Mouse (Mus musculus): Measurements from ENCODE around the gene Klf7. TPM values are rescaled to one million over a fixed set of nuclear protein-coding genes. Genes with fewer than 3 reads are reported as not detected.

The Klf7 gene
- polyA plus RNA-seq, 2 experiments, result 1.4 to 3.6 TPM

- no peak overlapping the region for H3K27ac ChIP-seq
- TF ChIP-seq CTCF (IDR thresholded peaks at IDR 0.05; ENCODE audit: low read depth) (no peak), EP300 (IDR thresholded peaks at IDR 0.05; ENCODE audit: low read depth) (no peak)
- ATAC-seq (ENCODE audit: insufficient read depth), result no peak
These were observed 114.1 kb downstream of the Klf7 start for GRCm38 (mm10) chr1:64008031-64008430.

GRCm38 (mm10) chr1:64005194-64005593 is 116.9 kb downstream of the Klf7 start:
- H3K4me2 ChIP-seq (ENCODE audit: low read depth), result no peak overlapping the region
- no peak for DNase-seq (ENCODE audit: low read depth in 3 of 3, low spot score in 3 of 3)
- H3K4me3 ChIP-seq (ENCODE audit: insufficient read depth in 1 of 2, low read depth in 2 of 2, low read length in 2 of 2), result no peak overlapping the region
- H3K27me3 ChIP-seq (ENCODE audit: control insufficient read depth, insufficient read depth, low read length), result no peaks in the 10 kb centered on the region
- H3K27ac ChIP-seq, result no peak overlapping the region
- H3K36me3 ChIP-seq (replicated peaks; ENCODE audit: control insufficient read depth, insufficient read depth, low read depth), result no peaks in the 10 kb centered on the region
- no peak overlapping the region for H3K9ac ChIP-seq (replicated peaks)
- no peaks in the 10 kb centered on the region for H3K9me3 ChIP-seq (ENCODE audit: control insufficient read depth, low read length)
- ATAC-seq (ENCODE audit: insufficient read depth), result no peak
- H3K4me1 ChIP-seq (replicated peaks; ENCODE audit: control insufficient read depth in 2 of 2, insufficient read depth in 2 of 2, low read length in 1 of 2), result no peaks in the 10 kb centered on the region
- WGBS (ENCODE audit: insufficient replicate concordance), result 47% methylated on average over 2 of the region's 2 CpGs
- no peak for TF ChIP-seq CTCF (IDR thresholded peaks at IDR 0.05; ENCODE audit: low read depth)
- TF ChIP-seq EP300 (IDR thresholded peaks at IDR 0.05; ENCODE audit: low read depth), result no peak

More at GRCm38 (mm10) chr1:64008031-64008430, 114.1 kb downstream of the Klf7 start:
- Histone ChIP-seq H3K9ac (replicated peaks) (no peak overlapping the region), H3K4me3 (ENCODE audit: insufficient read depth in 1 of 2, low read depth in 2 of 2, low read length in 2 of 2) (no peak overlapping the region), H3K9me3 (ENCODE audit: control insufficient read depth, low read length) (no peaks in the 10 kb centered on the region), H3K36me3 (replicated peaks; ENCODE audit: control insufficient read depth, insufficient read depth, low read depth) (no peaks in the 10 kb centered on the region), H3K27me3 (ENCODE audit: control insufficient read depth, insufficient read depth, low read length) (no peaks in the 10 kb centered on the region), H3K4me1 (replicated peaks; ENCODE audit: control insufficient read depth in 2 of 2, insufficient read depth in 2 of 2, low read length in 1 of 2) (no peaks in the 10 kb centered on the region), H3K4me2 (ENCODE audit: low read depth) (no peak overlapping the region)
- DNase-seq (ENCODE audit: low read depth in 3 of 3, low spot score in 3 of 3), result no peak

- H3K4me3 ChIP-seq (ENCODE audit: insufficient read depth in 1 of 2, low read depth in 2 of 2, low read length in 2 of 2), result no peak overlapping the region
These were observed 118.4 kb downstream of the Klf7 start for GRCm38 (mm10) chr1:64003525-64004291.

GRCm38 (mm10) chr1:64002036-64002435 is 120.0 kb downstream of the Klf7 start:
- Histone ChIP-seq H3K9ac (replicated peaks) (no peak overlapping the region), H3K27ac (no peak overlapping the region), H3K27me3 (ENCODE audit: control insufficient read depth, insufficient read depth, low read length) (no peaks in the 10 kb centered on the region), H3K4me2 (ENCODE audit: low read depth) (no peak overlapping the region), H3K4me3 (ENCODE audit: insufficient read depth in 1 of 2, low read depth in 2 of 2, low read length in 2 of 2) (no peak overlapping the region), H3K4me1 (replicated peaks; ENCODE audit: control insufficient read depth in 2 of 2, insufficient read depth in 2 of 2, low read length in 1 of 2) (no peaks in the 10 kb centered on the region), H3K9me3 (ENCODE audit: control insufficient read depth, low read length) (no peaks in the 10 kb centered on the region), H3K36me3 (replicated peaks; ENCODE audit: control insufficient read depth, insufficient read depth, low read depth) (no peaks in the 10 kb centered on the region)
- TF ChIP-seq EP300 (IDR thresholded peaks at IDR 0.05; ENCODE audit: low read depth) (no peak), CTCF (IDR thresholded peaks at IDR 0.05; ENCODE audit: low read depth) (no peak)
- 66% methylated on average over 6 of the region's 6 CpGs for WGBS (ENCODE audit: insufficient replicate concordance)
- ATAC-seq (ENCODE audit: insufficient read depth) (no peak), DNase-seq (ENCODE audit: low read depth in 3 of 3, low spot score in 3 of 3) (no peak)

More at GRCm38 (mm10) chr1:64003525-64004291, 118.4 kb downstream of the Klf7 start:
- no peaks in the 10 kb centered on the region for H3K4me1 ChIP-seq (replicated peaks; ENCODE audit: control insufficient read depth in 2 of 2, insufficient read depth in 2 of 2, low read length in 1 of 2)
- H3K9me3 ChIP-seq (ENCODE audit: control insufficient read depth, low read length), result no peaks in the 10 kb centered on the region
- DNase-seq (ENCODE audit: low read depth in 3 of 3, low spot score in 3 of 3) (no peak), ATAC-seq (ENCODE audit: insufficient read depth) (no peak)
- 26% methylated on average over 9 of the region's 9 CpGs for WGBS (ENCODE audit: insufficient replicate concordance)
- TF ChIP-seq EP300 (IDR thresholded peaks at IDR 0.05; ENCODE audit: low read depth) (no peak), CTCF (IDR thresholded peaks at IDR 0.05; ENCODE audit: low read depth) (no peak)
- H3K4me2 ChIP-seq (ENCODE audit: low read depth), result no peak overlapping the region
- H3K9ac ChIP-seq (replicated peaks), result no peak overlapping the region
- H3K27me3 ChIP-seq (ENCODE audit: control insufficient read depth, insufficient read depth, low read length), result no peaks in the 10 kb centered on the region
- H3K27ac ChIP-seq, result no peak overlapping the region
- no peaks in the 10 kb centered on the region for H3K36me3 ChIP-seq (replicated peaks; ENCODE audit: control insufficient read depth, insufficient read depth, low read depth)

- no peak overlapping the region for H3K4me2 ChIP-seq (ENCODE audit: low read depth)
- H3K27me3 ChIP-seq (ENCODE audit: control insufficient read depth, insufficient read depth, low read length), result no peaks in the 10 kb centered on the region
- no peak for DNase-seq (ENCODE audit: low read depth in 3 of 3, low spot score in 3 of 3)
- no peak overlapping the region for H3K9ac ChIP-seq (replicated peaks)
- H3K4me1 ChIP-seq (replicated peaks; ENCODE audit: control insufficient read depth in 2 of 2, insufficient read depth in 2 of 2, low read length in 1 of 2), result no peaks in the 10 kb centered on the region
- H3K36me3 ChIP-seq (replicated peaks; ENCODE audit: control insufficient read depth, insufficient read depth, low read depth), result no peaks in the 10 kb centered on the region
- H3K27ac ChIP-seq, result no peak overlapping the region
- H3K4me3 ChIP-seq (ENCODE audit: insufficient read depth in 1 of 2, low read depth in 2 of 2, low read length in 2 of 2), result no peak overlapping the region
- no peaks in the 10 kb centered on the region for H3K9me3 ChIP-seq (ENCODE audit: control insufficient read depth, low read length)
- ATAC-seq (ENCODE audit: insufficient read depth), result no peak
- WGBS (ENCODE audit: insufficient replicate concordance), result 13% methylated on average over 2 of the region's 2 CpGs
- TF ChIP-seq CTCF (IDR thresholded peaks at IDR 0.05; ENCODE audit: low read depth) (no peak), EP300 (IDR thresholded peaks at IDR 0.05; ENCODE audit: low read depth) (no peak)
These were observed 121.5 kb downstream of the Klf7 start for GRCm38 (mm10) chr1:64000597-64000996.

Measured in liver, embryonic 14.5 days (tissue).